Mouse (Mus musculus): ENCODE results near the gene Gm3043. TPM values are rescaled to one million over a fixed set of nuclear protein-coding genes. Genes with fewer than 3 reads are reported as not detected.
"Not testable (repeated sequence)": the region's sequence is repeated elsewhere in the genome, so short reads cannot be mapped to it uniquely, and the experiment has no call there.

Gm3043 gene
- not detected in 2 replicates for polyA plus RNA-seq (2012; rRNA removed)
- not detected in 2 replicates for polyA plus RNA-seq (2014; fragmentation: Nextera tagmentation; extraction: Ambion mirVana)

DNA sequence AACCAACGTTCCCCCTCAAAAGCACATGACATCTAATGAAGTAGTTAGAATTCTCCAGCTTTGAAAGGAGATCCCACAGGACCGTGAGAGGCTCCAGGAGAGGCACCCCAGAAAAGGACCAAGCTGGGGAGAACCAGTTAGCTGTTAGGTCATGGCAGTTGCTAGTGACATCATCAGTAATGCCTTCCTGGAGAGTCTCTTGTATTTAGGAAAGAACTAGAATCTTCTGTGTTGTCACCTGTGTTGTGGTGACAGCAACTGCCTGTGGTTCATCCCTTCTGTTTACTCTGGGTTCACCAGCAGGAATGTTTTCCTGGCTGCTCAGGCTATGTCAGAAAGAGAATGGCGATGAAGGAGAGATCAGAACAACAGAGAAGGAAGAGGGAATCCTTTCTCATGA is at the start of gene Gm3043:
Gm3043 (plus strand) TSS at position 301 of the 400 bp plus-strand sequence.
- H3K27me3 ChIP-seq (ENCODE audit: control insufficient read depth, insufficient read depth, low read length); H3K4me3 ChIP-seq (replicated peaks; ENCODE audit: low read length); H3K4me2 ChIP-seq (replicated peaks; ENCODE audit: low read depth, low read length, severe bottlenecking); H3K36me3 ChIP-seq (ENCODE audit: control insufficient read depth, insufficient read depth, low read length); H3K4me1 ChIP-seq (ENCODE audit: control insufficient read depth, insufficient read depth, low read length); H3K27ac ChIP-seq (replicated peaks; ENCODE audit: low read depth, low read length); H3K9ac ChIP-seq (ENCODE audit: low read depth, low read length, severe bottlenecking); H3K9me3 ChIP-seq (ENCODE audit: control insufficient read depth, low read length); ATAC-seq (ENCODE audit: low FRiP score, low read depth); DNase-seq (ENCODE audit: low spot score): not testable (repeated sequence)
- no CpG with 5 or more reads among the region's 3 CpGs for WGBS

- not testable (repeated sequence) for H3K36me3 ChIP-seq (ENCODE audit: control insufficient read depth, insufficient read depth, low read length); H3K4me2 ChIP-seq (replicated peaks; ENCODE audit: low read depth, low read length, severe bottlenecking); H3K27ac ChIP-seq (replicated peaks; ENCODE audit: low read depth, low read length); H3K4me3 ChIP-seq (replicated peaks; ENCODE audit: low read length); H3K4me1 ChIP-seq (ENCODE audit: control insufficient read depth, insufficient read depth, low read length); H3K9me3 ChIP-seq (ENCODE audit: control insufficient read depth, low read length); H3K27me3 ChIP-seq (ENCODE audit: control insufficient read depth, insufficient read depth, low read length); H3K9ac ChIP-seq (ENCODE audit: low read depth, low read length, severe bottlenecking); ATAC-seq (ENCODE audit: low FRiP score, low read depth); DNase-seq (ENCODE audit: low spot score)
- no CpG with 5 or more reads among the region's 32 CpGs for WGBS
Measured at GRCm38 (mm10) chr14:3651730-3652129, 36.9 kb upstream of the Gm3043 start, which contains the start of gene Gm3020. TSS of gene Gm3020 (plus strand) at chr14:3652030.

Other genes with a start within 250 kb of the Gm3043 start
- not detected in 2 replicates for gene Gm10408, start 239.4 kb upstream of the Gm3043 start, polyA plus RNA-seq (2012; rRNA removed)
- gene Gm10408, start 239.4 kb upstream of the Gm3043 start, polyA plus RNA-seq (2014; fragmentation: Nextera tagmentation; extraction: Ambion mirVana) = not detected in 2 replicates
- gene Gm3012, start 54.3 kb upstream of the Gm3043 start, polyA plus RNA-seq (2012; rRNA removed) = not detected in 2 replicates
- not detected in 2 replicates for gene Gm3012, start 54.3 kb upstream of the Gm3043 start, polyA plus RNA-seq (2014; fragmentation: Nextera tagmentation; extraction: Ambion mirVana)
- 0.40 TPM in 2 replicates for gene Gm3020, start 36.8 kb upstream of the Gm3043 start, polyA plus RNA-seq (2012; rRNA removed)
- gene Gm3020, start 36.8 kb upstream of the Gm3043 start, polyA plus RNA-seq (2014; fragmentation: Nextera tagmentation; extraction: Ambion mirVana) = 0.44 and 0.77 TPM in 2 replicates
- 0.46 and 0.59 TPM in 2 replicates for gene Gm3002, start 121.3 kb downstream of the Gm3043 start, polyA plus RNA-seq (2012; rRNA removed)
- gene Gm3002, start 121.3 kb downstream of the Gm3043 start, polyA plus RNA-seq (2014; fragmentation: Nextera tagmentation; extraction: Ambion mirVana) = 0.36 TPM in 1 of 2 replicates, not detected in the other
- gene Gm3033, start 157.5 kb downstream of the Gm3043 start, polyA plus RNA-seq (2012; rRNA removed) = not detected in 2 replicates
- not detected in 2 replicates for gene Gm3033, start 157.5 kb downstream of the Gm3043 start, polyA plus RNA-seq (2014; fragmentation: Nextera tagmentation; extraction: Ambion mirVana)
- 0.08 TPM in 1 of 2 replicates, not detected in the other for gene Gm2916, start 195.4 kb downstream of the Gm3043 start, polyA plus RNA-seq (2012; rRNA removed)
- not detected in 2 replicates for gene Gm2916, start 195.4 kb downstream of the Gm3043 start, polyA plus RNA-seq (2014; fragmentation: Nextera tagmentation; extraction: Ambion mirVana)
- not detected in 2 replicates for gene Gm3029, start 243.0 kb downstream of the Gm3043 start, polyA plus RNA-seq (2012; rRNA removed)
- gene Gm3029, start 243.0 kb downstream of the Gm3043 start, polyA plus RNA-seq (2014; fragmentation: Nextera tagmentation; extraction: Ambion mirVana) = not detected in 2 replicates

Data from limb, embryonic 14.5 days (tissue).